Mouse (Mus musculus): Measurements from ENCODE around the gene Ntng1.

DNA sequence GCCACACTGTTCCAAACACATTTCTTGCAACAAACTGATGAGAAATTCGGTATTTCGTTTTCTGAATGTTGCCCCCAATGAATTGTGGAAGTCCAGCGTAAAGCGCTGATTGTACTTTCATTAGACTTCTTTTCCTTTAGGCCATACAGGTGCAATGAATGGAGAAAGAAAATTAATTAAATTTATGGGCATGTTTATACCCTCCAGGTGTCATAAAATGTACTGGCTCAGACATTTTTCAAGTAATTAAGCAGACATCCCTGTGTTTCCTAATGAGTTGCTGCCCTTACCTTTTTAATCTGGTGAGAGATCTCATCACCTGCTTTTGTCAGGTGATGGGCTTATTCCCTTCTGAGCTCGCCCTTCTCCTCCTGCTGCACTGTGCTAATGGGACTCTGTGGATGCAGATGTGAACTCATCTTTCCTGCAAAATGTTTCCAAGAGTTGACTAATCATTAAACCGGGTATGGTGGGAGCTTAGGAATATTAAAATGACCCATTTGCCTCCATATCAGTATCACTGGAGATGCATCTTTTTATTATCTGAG lies 79.0 kb downstream of the Ntng1 start:
- TF ChIP-seq POLR2A (IDR thresholded peaks at IDR 0.05; ENCODE audit: low read depth, low read length) (no peak), CTCF (conservative IDR thresholded peaks at IDR 0.05; ENCODE audit: insufficient read depth, insufficient read length, low read depth, low read length) (no peak)

All from kidney, adult 2 months (tissue).